Mouse (Mus musculus) gastrocnemius, adult 8-10 months (tissue): ENCODE measurements around the gene Mymk. TPM values are rescaled to one million over a fixed set of nuclear protein-coding genes. Genes with fewer than 3 reads are reported as not detected.

Experiments
- DNase-seq, 2 experiments: peaks; one replicate each; pipeline ENCODE4 v3.0.0; 2022; ENCODE audit warnings: low spot score in 2 of 2
- total RNA-seq, 4 experiments: library from RNA; stranded (reverse); gene quantifications; 2 replicates each; pipeline ENCODE4 v1.2.4; 2022

The Mymk gene
- under 1 TPM in 1 of 4 experiments, not detected in 3; 0.48 TPM for total RNA-seq

DNA sequence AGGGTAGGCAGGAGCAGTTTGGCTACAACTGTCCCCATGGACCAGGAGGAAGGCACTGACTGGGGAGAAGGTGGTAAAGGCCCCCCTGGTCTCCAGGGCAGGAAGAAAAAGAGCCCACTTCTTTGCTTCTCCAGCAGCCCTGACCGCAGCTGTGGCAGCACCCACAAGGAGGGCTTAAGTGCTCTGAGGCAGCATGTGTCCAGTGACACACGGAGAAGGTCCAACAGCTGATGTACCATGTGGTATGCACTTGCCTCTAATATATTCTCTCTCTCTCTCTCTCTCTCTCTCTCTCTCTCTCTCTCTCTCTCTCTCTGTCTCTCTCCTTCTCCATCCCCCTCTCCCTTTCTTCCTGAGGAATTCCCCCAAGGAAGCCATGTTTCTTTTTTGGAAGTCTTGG is at the start of gene Mymk:
Gene Mymk (minus strand): TSS at position 202 of the 400 bp plus-strand sequence.
- no peak for DNase-seq

DNA sequence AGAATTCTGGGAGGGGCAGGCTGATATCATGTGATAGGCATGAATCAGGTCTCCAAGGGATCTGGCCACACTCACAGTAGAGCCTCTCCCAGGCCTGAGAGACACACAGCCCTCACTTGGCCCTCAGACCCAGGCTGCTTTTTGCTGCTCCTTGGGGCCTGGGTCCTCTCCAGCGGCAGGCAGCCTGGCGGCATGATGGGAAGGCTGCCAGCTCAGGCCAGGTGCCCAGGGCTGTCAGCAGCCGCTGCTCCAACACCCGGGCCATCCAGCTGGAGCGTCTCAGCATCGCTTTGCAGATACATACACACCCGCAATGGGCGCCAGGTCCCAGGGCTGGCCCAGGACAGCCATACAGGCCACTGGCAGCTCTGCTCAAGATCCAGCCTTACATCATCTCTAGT is 48.3 kb upstream of the Mymk start:
- DNase-seq, result peak in 1 of 2 experiments; percentile 55

DNA sequence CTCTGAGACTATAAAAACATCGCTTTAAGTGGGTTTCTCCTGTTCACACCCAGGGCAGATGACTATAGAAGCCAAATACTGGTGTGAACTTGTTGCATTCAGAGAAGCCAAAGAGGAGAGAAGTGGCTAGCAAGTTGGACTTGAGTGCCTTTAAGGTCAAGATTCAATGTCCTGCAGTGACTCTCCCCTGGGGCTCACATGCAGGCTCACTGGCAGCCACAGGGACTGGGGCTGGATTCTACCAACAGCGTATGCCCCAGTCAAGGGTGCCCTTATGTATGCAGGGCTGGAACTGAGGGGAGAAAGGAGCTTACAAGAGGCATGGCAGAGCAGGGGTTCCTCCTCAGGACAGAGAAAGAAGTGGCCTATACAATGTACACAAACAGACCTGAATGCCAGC is 47.8 kb upstream of the Mymk start:
- DNase-seq, result no peak

DNA sequence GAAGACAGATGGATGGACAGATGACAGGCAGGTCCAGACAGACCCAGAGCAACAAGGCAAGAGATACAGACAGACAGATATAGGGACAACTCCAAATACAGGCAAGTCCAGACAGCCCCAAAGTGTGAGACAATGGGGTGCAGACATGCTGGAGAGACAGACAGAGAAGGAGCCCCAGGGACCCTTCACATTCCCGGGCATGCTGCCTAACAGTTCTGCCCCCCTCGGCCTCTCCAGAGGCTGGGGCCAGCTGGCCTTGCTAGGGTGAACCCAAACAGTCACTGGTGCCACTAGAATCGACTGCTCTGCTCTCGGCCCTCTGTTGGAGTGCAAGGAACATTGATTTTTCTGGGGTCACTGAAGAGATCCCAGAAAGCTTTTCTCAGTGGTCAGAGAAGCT is 46.5 kb upstream of the Mymk start:
- no peak for DNase-seq

DNA sequence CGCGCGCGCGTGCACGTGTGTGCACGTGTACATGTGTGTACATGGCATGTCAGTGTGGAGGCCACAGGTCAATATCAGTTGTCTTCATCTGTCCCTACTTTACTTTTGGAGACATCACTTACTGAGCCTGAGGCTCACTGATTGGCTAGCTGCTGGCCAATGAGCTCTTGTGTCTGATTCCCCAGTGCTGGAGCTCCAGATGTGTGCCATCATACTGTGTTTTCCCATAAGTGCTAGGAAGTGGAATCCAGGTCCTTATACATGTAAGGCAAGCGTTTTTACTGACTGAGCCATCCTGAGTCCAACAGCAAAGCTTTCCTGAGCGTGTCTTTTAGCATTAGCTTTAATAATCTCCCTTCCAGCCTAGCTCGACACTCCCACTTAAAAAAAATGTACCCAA is 42.2 kb upstream of the Mymk start:
- no peak for DNase-seq

DNA sequence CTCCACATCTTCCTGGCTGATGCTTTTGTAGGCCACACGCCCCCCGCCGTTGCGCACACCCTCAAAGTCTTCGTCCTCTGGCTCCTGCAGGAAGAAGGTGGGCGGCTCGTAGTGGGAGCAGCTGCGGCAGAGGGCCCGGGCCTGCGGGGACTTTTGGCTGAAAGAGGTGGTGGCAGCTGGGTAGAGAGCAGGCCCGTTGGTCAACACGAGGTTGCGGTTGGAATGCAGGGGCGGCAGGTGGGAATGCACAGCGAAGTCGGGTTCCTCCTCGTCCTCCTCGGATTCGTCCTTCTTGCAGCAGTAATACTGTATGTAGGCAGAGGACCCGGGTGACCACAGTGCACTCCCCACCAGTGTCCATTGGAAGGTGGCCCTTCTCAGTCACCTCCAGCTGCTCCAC is 40.6 kb upstream of the Mymk start:
- no peak for DNase-seq

DNA sequence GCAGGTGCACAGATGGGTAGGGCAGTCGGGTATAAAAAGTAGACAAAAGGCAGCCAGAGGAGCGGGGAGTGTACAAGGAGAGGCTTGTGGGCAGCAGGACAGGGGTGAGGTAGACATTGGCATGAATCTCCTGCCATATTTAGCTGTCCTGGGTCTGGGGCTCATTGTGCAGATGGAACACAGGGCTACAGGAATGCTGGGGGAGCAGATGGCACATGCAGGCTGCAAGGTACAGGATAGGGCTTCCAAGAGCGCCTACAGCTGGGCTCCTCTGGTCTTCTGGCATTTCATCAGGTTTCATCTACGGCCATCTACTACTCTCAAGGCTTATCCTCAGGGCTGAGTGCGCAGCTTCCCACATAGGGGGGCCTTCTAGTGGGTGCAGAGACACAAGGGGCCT is 37.1 kb upstream of the Mymk start:
- DNase-seq, result no peak

DNA sequence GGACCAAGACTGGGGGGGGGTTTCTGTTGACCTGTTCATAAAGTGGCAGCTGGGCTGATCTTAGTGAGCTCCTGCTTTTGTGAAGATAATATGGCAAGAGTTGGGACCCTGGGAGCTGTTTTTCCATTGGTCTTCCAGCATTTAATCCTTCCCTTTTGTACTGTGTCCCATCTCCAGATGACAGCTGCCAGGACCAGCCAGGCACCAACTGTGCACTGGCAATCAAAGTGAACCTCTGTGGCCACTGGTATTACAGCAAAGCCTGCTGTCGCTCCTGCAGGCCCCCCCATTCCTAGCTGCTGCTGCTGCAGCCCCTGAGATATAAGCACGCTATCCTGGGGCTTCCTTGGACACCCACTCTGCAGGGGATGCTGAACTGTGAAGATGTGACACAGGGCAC is 36.2 kb upstream of the Mymk start:
- DNase-seq, result no peak

DNA sequence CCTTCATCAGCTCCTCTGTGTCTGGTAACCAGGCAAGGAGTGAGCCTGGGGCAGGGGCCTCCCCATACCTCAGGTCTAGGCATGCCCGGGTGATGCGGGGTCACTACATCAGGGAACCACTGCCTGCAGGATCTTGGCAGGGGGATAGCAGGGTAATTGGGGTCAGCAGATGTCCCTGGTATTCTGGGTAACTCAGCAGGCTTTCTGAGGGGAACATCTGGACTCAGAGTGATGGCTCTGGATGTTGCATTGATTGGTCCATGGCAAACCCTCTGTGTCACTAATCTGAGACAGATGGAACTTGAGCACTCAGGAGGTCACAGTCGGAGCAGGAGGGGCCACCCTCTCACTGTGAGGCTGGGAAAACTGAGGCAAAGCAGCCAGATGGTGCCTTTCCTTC is 34.8 kb upstream of the Mymk start:
- no peak for DNase-seq

DNA sequence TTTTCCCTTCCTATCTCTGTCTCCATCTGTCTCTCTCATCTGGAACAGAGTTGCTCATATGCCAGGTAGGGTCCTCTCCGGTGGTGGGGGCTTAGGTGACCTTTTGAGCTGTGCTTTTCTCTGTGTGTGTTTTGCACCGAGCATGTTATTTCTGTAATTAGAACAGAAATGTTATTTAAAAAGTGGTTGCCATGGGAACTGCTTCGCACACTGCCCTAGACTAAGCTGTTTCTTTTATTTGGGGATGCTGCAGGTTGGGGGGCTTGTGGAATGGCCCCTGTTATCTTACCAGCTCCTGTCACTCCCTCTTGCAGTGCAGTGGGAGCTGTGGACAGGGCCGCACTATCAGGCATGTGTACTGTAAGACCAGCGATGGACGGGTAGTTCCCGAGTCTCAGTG is 31.6 kb upstream of the Mymk start:
- DNase-seq, result no peak

DNA sequence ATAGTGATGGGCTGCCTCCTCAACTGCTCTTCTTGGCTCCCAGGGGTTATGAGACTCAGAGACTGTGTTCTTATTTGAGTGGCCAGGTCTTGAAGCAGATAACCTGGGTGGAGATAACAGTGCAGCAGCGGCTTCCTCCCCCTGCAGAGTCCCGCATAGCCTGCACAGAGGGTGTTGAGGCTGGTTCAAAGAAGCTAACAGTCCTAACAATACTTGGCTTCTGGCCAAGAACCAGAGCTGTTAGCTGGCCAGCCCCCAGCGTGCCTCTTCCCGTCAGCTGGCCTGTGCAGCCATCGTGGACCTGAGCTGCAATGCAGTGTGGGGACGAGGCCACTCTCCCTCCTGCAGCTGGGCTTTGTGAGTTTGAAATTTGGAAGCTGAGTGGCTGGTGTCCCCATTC is 25.8 kb upstream of the Mymk start:
- no peak for DNase-seq

DNA sequence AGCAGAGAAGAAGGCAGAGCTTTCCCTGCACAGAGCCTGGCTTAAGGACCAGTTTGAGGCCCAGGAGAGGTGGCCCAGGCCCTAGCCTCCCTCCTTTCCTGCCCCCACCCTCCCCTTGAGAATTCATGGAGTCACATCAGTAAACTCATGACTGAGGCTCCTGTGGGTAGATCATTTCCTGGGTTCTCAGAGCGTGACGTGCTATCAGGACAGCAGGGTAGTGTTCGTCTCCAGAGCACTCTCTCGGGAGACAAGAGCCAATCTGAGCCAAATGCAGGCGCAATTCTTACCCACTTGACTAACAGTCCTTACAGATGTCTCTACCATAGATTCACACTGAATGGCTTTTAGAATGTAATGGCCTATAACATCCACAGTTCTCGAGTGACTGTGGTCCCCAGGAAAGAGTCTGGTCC is 25.3 kb upstream of the Mymk start:
- DNase-seq, result no peak

DNA sequence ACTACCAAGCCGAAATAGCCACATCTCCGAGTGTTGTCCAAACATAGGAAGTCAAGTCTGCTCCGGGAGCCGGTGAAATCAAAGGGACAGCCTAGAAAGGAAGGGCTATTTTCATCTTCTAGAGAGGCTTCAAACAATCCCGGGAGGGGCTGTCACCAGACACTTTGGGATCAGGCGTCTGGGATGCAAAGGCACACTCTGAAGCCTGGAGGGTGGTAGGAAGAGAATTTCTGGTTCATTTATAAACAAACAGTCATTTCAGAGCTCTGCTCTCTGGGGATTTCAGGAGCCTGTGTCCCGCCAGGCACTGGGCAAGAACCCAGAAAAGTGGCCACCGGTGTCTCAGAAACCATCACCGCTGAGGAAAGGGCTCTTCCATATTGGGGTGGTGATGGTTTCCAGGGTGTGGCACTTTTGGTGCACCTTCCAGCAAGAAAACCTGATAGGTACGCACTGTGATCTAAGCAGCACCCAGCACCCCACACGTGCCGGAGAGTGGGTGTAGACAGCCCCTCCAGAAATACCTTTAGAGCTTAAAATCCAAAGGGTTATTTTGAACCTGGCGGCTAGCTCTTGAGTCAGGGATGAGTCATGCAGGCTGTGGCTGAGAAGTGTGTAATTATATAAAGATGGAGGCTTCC is 24.5 kb upstream of the Mymk start:
- no peak for DNase-seq

DNA sequence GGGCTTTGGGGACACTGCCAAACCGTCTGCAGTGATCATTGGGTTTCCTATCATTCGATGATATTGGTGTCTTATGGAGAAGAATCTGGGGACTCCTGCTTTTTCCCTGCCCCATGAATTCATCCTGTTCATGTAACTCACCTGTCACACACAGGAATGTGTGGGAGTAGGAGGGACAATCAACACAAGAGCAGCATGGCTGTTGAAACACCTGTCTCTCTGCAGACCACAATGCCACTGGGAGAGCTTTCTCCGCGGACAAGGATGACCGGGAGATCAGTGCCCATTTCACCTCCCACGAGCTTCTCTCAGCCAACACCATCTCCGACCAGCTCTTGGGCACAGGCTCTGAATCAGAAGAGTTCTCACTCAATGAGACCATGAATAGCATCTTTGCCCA is 23.2 kb upstream of the Mymk start:
- DNase-seq, result no peak

DNA sequence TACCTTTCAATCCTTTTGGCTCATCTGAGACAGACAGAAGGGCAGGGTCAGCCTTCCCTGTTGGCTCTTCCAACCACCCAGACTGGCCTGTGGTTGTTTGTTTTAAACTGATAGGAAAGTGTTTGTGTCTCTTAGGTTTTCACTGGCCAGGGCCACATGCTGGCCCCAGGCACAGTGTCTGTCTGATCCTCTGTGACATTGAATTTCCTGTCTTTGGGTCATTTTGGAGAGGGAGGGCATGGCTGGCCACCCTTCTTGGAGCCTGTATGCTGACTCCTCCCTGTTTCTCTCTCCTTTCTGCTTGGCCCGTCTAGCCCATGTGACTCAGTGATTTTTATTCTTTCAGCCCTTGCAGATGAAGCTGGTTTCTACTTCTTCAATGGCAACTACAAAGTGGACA is 17.3 kb upstream of the Mymk start:
- DNase-seq, result no peak

DNA sequence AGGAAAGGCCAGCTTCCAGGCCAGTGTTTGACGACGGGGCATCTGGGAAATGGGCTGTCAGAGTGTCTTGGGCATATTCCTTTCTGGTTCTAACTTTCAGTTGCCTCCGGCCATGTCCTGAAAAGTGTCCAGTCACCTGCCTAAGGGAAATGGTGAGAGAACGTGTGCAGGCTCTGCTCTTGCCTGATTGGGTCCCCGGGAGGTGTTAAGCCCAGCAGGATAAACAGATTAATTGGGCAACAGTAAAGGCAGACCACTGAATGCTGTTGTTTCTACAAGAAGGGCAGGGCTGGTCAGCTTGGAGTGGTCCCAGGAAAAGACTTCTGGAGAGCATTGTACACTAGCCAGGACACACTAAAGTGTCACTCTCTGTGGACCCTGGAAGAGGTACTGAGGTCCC is 16.7 kb upstream of the Mymk start:
- DNase-seq, result no peak

DNA sequence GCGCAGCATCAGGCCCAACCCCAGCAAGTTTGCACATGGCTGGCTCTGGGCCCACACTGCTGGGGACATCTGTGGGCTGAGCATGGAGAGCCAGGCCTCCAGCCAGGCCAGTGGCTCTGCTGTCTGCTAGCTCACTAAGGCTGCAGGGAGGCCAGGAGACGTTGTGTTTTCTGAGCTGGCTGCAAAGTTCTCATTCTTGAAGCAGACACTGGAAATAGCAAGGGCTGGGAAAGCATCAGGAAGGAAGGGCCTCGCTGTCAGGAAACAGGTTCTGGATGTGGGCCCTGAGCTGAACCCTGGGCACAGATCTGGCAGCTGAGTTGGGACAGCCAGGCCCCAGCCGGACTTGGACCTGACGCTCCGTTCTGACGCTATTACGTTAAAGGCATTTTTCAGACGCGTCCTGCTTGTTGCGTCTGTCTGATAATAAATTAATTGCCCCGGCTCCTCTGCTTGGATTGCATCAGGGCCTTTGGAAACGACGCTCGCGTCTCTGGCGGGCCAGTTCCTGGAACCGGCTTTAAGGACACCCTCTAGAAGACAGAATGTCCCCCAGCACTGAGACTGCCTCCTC is 16.2 kb upstream of the Mymk start:
- peak; percentile 59 to 75 for DNase-seq

DNA sequence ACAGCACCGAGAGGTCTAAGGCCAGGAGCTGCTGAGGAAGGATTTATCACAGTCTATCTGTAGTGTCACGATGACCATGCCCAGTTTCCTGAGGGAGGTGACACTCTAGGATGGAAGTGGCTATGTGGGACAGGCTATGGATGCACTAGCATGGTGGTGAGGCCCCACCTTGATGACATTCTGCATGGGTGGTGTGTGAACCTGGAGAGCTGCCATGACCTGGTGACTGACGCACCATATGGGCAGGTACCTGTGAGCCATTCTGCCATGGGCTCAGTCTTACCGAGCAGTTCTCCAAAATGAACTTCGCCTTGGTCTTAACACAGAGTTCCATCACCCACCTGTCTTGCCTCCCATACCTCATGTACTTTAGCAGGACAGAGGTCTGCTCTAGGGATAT is 15.6 kb upstream of the Mymk start:
- DNase-seq, result no peak

DNA sequence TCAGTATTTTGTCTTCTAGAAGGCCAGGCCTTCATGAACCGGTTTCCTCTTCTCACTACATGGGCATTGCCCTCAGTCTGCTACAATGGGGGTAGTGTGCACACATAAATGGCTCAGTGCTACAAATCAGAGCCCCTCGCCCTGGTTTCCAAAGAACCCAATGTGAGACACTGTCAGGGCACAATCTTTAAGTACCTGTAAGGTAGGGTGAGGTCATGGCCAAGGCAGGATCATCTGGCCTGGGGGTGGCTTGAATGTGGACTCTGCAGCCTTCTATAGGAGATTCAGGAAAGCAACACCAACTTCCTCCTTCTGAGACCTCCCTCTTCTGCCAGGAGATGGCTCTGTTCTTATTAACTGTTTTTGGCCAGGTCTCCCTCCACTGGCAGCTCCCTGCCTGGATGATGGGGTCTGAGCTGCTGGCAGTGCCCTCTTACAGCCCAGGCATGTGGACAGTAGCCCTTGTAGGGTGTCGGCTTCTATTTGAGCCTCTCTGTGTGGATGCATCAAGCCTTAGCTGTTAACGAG is 14.6 kb upstream of the Mymk start:
- no peak for DNase-seq

DNA sequence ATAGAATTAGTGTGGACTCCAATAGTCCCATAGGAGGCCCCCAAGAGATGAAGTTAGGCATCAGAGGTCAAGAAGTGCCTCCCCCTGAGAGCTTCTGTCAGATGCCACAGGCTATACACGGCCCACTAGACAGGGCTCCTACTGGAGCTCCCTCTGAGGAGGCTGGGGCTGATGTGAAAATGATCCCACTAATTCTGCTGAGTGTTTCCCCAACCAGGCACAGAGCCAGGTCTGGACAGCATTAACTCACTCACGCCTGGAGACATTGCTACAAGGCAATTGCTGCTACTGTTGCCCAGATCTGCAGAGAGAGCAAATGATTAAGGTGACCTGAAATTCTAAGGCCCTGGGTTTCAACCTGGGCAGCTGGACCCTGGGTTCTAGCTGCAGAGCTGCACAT is 13.8 kb upstream of the Mymk start:
- DNase-seq, result no peak

DNA sequence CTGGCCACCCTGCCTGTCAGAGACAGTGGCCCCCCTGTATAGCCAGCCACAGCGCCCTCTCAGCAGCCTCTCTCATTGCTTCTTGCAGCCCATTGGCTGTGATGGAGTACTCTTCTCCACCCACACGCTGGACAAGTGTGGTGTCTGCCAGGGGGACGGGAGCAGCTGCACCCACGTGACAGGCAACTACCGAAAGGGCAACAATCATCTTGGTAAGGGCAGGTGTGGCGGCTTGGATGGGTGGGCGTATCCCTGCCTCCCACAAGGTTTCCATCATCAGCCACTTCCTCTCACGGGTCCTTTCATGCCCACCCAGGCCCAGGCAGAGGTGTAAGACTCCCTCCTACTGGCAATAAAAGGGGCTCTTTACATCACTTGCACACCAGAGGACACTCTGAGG is 13.0 kb upstream of the Mymk start:
- DNase-seq, result no peak

DNA sequence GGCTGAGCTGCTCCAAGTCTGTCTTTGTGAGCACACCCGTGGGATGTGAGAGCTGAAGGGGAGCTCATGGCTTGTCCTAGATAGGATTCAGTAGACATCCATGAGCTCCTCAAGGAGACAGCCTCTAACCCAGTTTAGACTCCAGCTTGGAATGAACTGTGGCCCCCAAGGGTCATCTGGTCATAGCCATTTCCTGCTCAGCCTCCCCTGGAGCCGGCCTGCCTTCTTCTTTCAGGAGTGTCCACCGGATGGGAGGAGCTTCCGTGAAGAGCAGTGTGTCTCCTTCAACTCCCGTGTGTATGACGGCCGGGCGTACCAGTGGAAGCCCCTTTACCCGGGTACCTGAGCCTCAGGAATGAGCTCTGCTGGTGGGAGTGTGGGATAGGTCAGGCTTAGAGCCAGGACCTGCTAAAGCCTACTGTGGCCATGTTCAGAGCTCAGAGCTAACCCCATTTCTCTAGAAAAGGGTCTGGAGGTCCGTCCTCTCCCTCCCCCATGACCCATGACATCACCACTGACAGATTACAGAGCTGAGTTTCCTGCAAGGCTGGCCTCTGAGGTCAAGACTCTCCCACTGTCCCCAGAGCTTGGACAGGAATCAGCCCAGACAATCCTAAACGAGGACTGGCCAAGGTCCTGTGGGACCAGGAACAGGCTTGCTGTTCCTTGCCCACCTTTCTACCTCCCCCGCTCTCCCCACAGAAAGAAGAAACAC is 11.9 kb upstream of the Mymk start:
- no peak for DNase-seq

DNA sequence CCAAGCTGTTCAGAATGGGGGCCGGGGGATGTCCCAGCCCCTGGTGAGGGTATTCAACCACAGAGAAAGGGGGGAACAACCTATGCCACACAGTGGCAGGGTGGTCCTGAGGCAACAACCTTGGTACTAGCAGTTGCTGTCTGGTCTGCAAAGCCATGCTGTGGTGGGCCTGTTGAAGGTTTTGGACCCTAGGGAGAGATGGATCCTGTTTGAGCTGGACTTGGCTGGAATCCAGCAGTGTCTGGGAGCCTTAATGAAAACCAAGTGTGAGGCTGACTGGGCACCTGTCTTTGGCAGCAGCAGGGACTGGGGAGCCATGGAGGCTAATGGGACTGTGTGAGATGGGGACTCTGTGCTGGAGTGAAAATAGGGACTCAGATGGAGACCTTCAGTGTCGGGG is 7.7 kb upstream of the Mymk start:
- DNase-seq, result no peak
